Mouse (Mus musculus) kidney, adult 2 months (tissue): ENCODE measurements around the gene Gpx3.

ENCODE experiments used
- CTCF ChIP-seq: fragments of 200-500 bp; conservative IDR thresholded peaks from 2 replicates; pipeline ENCODE4 v1.5.1; 2011; ENCODE audit warnings: low read depth, mild to moderate bottlenecking, control low read depth, low read length, moderate library complexity, mixed read lengths; ENCODE audit not compliant: insufficient read depth, insufficient read length
- POLR2A ChIP-seq: fragments of 200-500 bp; IDR thresholded peaks from one replicate; pipeline ENCODE4 v1.6.1; 2011; ENCODE audit warnings: low read depth, low read length, control low read depth

DNA sequence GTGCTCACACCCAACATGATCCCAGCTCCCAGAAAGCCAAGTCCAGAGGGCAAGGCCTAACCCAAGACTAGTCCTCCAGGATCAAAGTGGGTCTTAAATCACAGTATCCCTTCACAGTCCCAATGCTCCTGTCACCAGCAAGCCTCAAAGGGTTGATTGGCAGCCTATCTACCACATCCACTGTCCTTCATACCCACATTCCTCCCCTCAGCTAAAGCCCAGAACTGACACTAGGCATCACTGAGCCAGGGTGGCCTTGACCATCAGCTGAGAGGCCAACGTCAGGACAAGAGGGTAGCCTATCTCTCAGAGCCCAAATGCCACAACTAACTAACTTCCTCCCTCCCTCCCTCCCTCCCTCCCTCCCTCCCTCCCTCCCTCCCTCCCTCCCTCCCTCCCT, 47.5 kb downstream of the Gpx3 start:
- TF ChIP-seq CTCF, result no peak
- no peak for TF ChIP-seq POLR2A
